Mouse (Mus musculus) midbrain, postnatal 0 days (tissue): ENCODE data around the gene Disp2. TPM values are rescaled to one million over a fixed set of nuclear protein-coding genes. Genes with fewer than 3 reads are reported as not detected.

Experiments used
- ATAC-seq: fragments of 200-750 bp; cut with Nextera tagmentation; 2 replicates; pipeline ENCODE4 v1.8.0; 2017; ENCODE audit warnings: moderate number of reproducible peaks, mild to moderate bottlenecking, moderate TSS enrichment, moderate library complexity; ENCODE audit not compliant: low FRiP score
- DNase-seq: peaks from one replicate; pipeline ENCODE4 v3.0.0-alpha.2; 2015; ENCODE audit warnings: low spot score
- H3K27ac ChIP-seq: fragments of 300-500 bp; sonication (generic); 2 replicates; pipeline ENCODE4 v1.5.1; 2014; ENCODE audit warnings: low read depth, mild to moderate bottlenecking, low read length, mixed read lengths
- H3K27me3 ChIP-seq: fragments of 300-500 bp; sonication (generic); 2 replicates; pipeline ENCODE4 v1.6.1; 2014; ENCODE audit warnings: low read length, control low read depth, mixed read lengths; ENCODE audit not compliant: insufficient read depth
- H3K36me3 ChIP-seq: fragments of 300-500 bp; sonication (generic); 2 replicates; pipeline ENCODE4 v1.6.1; 2014; ENCODE audit warnings: low read length, control low read depth, mixed read lengths; ENCODE audit not compliant: insufficient read depth
- H3K4me1 ChIP-seq: fragments of 300-500 bp; sonication (generic); 2 replicates; pipeline ENCODE4 v1.6.1; 2014; ENCODE audit warnings: mild to moderate bottlenecking, control low read depth, antibody characterized with exemption, low read length, mixed read lengths; ENCODE audit not compliant: insufficient read depth
- H3K4me2 ChIP-seq: fragments of 300-500 bp; sonication (generic); 2 replicates; pipeline ENCODE4 v1.6.1; 2014; ENCODE audit warnings: low read depth, mild to moderate bottlenecking, low read length, mixed read lengths; ENCODE audit not compliant: poor library complexity, severe bottlenecking
- H3K4me3 ChIP-seq: fragments of 300-500 bp; sonication (generic); 2 replicates; pipeline ENCODE4 v1.5.1; 2014; ENCODE audit warnings: low read depth, mild to moderate bottlenecking, low read length, moderate library complexity
- H3K9ac ChIP-seq: fragments of 300-500 bp; sonication (generic); replicated peaks from 2 replicates; pipeline ENCODE4 v1.6.1; 2014; ENCODE audit warnings: mild to moderate bottlenecking, low read length, moderate library complexity, mixed read lengths; ENCODE audit not compliant: poor library complexity, severe bottlenecking
- H3K9me3 ChIP-seq: fragments of 300-500 bp; sonication (generic); 2 replicates; pipeline ENCODE4 v1.6.1; 2016; ENCODE audit warnings: low read length, control low read depth
- CTCF ChIP-seq: IDR thresholded peaks from 2 replicates; pipeline ENCODE4 v1.5.1; 2016; ENCODE audit warnings: antibody characterized with exemption, mild to moderate bottlenecking
- WGBS: fragments of 180-500 bp; shearing (Covaris S2); extraction: QIAGEN DNeasy Blood & Tissue Kit; methylation state at CpG from one replicate; pipeline ENCODE4 v1.1.7; 2014; 5-methylcytosine and 5-hydroxymethylcytosine counted together
- polyA plus RNA-seq: library from polyadenylated mRNA; unstranded; fragments of >200 nt; fragmentation: Nextera tagmentation; extraction: Ambion mirVana; gene quantifications from 2 replicates; pipeline ENCODE4 v1.2.1, GENCODE M21; 2015
- total RNA-seq: library from RNA; depleted of rRNA; stranded (reverse); fragments of >200 nt; gene quantifications from 2 replicates; pipeline ENCODE4 v1.2.3, GENCODE M21; 2014; rRNA removed

Disp2 gene
- total RNA-seq (180 and 201 TPM in 2 replicates), polyA plus RNA-seq (68.7 and 72.6 TPM in 2 replicates)

- TF ChIP-seq CTCF, result peak; percentile 61
- no peaks in the 10 kb centered on the region for H3K27me3 ChIP-seq
- H3K27ac ChIP-seq, result peak within 1 kb of the TSS; percentile 95
- H3K4me1 ChIP-seq, result 0 out of 2 replicates have a peak, but pooled peaks cover 5% of the 10 kb centered on the region
- H3K36me3 ChIP-seq, result no peaks in the 10 kb centered on the region
- WGBS, result 7% methylated on average over 39 of the region's 39 CpGs
- H3K9me3 ChIP-seq, result no peaks in the 10 kb centered on the region
- peak within 1 kb of the TSS; percentile 61 for H3K4me2 ChIP-seq
- peak within 1 kb of the TSS; percentile 57 for H3K4me3 ChIP-seq
- peak within 1 kb of the TSS; percentile 84 for H3K9ac ChIP-seq
- ATAC-seq (peak; percentile 92), DNase-seq (peak; percentile 97)
Observed at GRCm38 (mm10) chr2:118779504-118780480, at the start of gene Disp2. Gene Disp2, plus strand, starts transcription at chr2:118779719.

- Histone ChIP-seq H3K36me3 (no peaks in the 10 kb centered on the region), H3K4me3 (no peak overlapping the region), H3K4me2 (no peak overlapping the region), H3K27me3 (peaks cover 8% of the 10 kb centered on the region), H3K9ac (no peak overlapping the region), H3K9me3 (no peaks in the 10 kb centered on the region), H3K4me1 (no peaks in the 10 kb centered on the region), H3K27ac (no peak overlapping the region)
- DNase-seq (no peak), ATAC-seq (no peak)
- TF ChIP-seq CTCF, result no peak
- 29% methylated on average over 8 of the region's 8 CpGs for WGBS
Observed at GRCm38 (mm10) chr2:118729816-118730621, 49.5 kb upstream of the Disp2 start.

GRCm38 (mm10) chr2:118730622-118730915, 49.0 kb upstream of the Disp2 start:
- Histone ChIP-seq H3K4me2 (no peak overlapping the region), H3K9me3 (no peaks in the 10 kb centered on the region), H3K36me3 (no peaks in the 10 kb centered on the region), H3K27ac (no peak overlapping the region), H3K9ac (no peak overlapping the region), H3K27me3 (peaks cover 8% of the 10 kb centered on the region), H3K4me1 (no peaks in the 10 kb centered on the region), H3K4me3 (no peak overlapping the region)
- no peak for ATAC-seq
- DNase-seq, result peak; percentile 54
- 13% methylated on average over 3 of the region's 3 CpGs for WGBS
- TF ChIP-seq CTCF, result peak; percentile 76

GRCm38 (mm10) chr2:118731981-118732380, 47.5 kb upstream of the Disp2 start:
- H3K27ac ChIP-seq, result no peak overlapping the region
- TF ChIP-seq CTCF, result no peak
- H3K9me3 ChIP-seq, result no peaks in the 10 kb centered on the region
- H3K36me3 ChIP-seq, result no peaks in the 10 kb centered on the region
- H3K4me1 ChIP-seq, result no peaks in the 10 kb centered on the region
- no peak overlapping the region for H3K9ac ChIP-seq
- H3K4me2 ChIP-seq, result no peak overlapping the region
- no peak for ATAC-seq
- no peak for DNase-seq
- no peak overlapping the region for H3K4me3 ChIP-seq
- WGBS, result 88% methylated on average over 5 of the region's 5 CpGs
- peaks cover 8% of the 10 kb centered on the region for H3K27me3 ChIP-seq

- 40% methylated on average over 5 of the region's 5 CpGs for WGBS
- Histone ChIP-seq H3K9ac (no peak overlapping the region), H3K9me3 (no peaks in the 10 kb centered on the region), H3K4me3 (no peak overlapping the region), H3K4me1 (no peaks in the 10 kb centered on the region), H3K27ac (no peak overlapping the region), H3K4me2 (no peak overlapping the region), H3K27me3 (peaks cover 8% of the 10 kb centered on the region), H3K36me3 (no peaks in the 10 kb centered on the region)
- TF ChIP-seq CTCF, result no peak
- ATAC-seq, result no peak
- peak; percentile 32 for DNase-seq
Observed at GRCm38 (mm10) chr2:118733341-118733740, 46.2 kb upstream of the Disp2 start.
